Mouse (Mus musculus) lung, adult 2 months (tissue): ENCODE results near the gene Ndufs7.

Experiments used
- CTCF ChIP-seq: fragments of 200-500 bp; IDR thresholded peaks from 2 replicates; pipeline ENCODE4 v1.5.1; 2011; ENCODE audit warnings: mild to moderate bottlenecking, low read length, control low read depth; ENCODE audit not compliant: insufficient read depth
- POLR2A ChIP-seq: fragments of 200-500 bp; IDR thresholded peaks from 2 replicates; pipeline ENCODE4 v1.6.1; 2011; ENCODE audit warnings: low read depth, mild to moderate bottlenecking, control low read depth, low read length, borderline replicate concordance; ENCODE audit errors: extremely low read depth

DNA sequence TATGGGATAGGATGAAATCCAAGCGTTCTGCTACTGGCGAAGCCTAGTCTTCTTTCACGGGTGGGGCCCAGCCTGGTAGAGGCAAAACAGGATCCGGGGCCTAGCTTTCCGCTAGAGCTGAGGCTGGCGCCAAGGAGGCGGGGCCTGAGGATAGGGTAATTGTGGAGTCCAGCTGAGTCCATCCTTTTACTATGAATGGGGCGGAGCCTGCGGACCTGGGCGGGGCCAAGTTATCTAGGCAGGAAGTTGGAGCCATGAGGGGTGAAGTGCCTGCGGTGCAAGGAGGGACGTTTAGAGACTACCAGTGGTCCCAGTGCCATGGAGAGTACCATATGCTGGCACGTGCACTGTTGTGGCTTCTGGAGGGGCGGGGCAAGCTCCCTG lies 12.7 kb downstream of the Ndufs7 start:
- TF ChIP-seq POLR2A, result peak; percentile 64; the same call in 1 of the 2 replicates
- TF ChIP-seq CTCF, result no peak
